Mouse (Mus musculus) forebrain, embryonic 10.5 days (tissue): Measurements from ENCODE around the gene Scgb1b20. TPM values are rescaled to one million over a fixed set of nuclear protein-coding genes. Genes with fewer than 3 reads are reported as not detected.
"Not testable (repeated sequence)": the region's sequence is repeated elsewhere in the genome, so short reads cannot be mapped to it uniquely, and the experiment has no call there.

Source experiments
- DNase-seq: peaks from one replicate; pipeline ENCODE4 v3.0.0-alpha.2; 2017; ENCODE audit warnings: low spot score; ENCODE audit errors: extremely low spot score
- H3K27ac ChIP-seq: fragments of 300-500 bp; sonication (generic); 2 replicates; pipeline ENCODE4 v1.5.1; 2016; ENCODE audit warnings: mild to moderate bottlenecking
- H3K27me3 ChIP-seq: fragments of 300-500 bp; sonication (generic); 2 replicates; pipeline ENCODE4 v1.6.1; 2016; ENCODE audit warnings: mild to moderate bottlenecking; ENCODE audit not compliant: poor library complexity, severe bottlenecking
- H3K36me3 ChIP-seq: fragments of 300-500 bp; sonication (generic); replicated peaks from 2 replicates; pipeline ENCODE4 v1.6.1; 2016; ENCODE audit warnings: mild to moderate bottlenecking, moderate library complexity
- H3K4me1 ChIP-seq: fragments of 300-500 bp; sonication (generic); 2 replicates; pipeline ENCODE4 v1.6.1; 2016
- H3K4me3 ChIP-seq: fragments of 300-500 bp; sonication (generic); 2 replicates; pipeline ENCODE4 v1.5.1; 2016; ENCODE audit warnings: mild to moderate bottlenecking, moderate library complexity
- H3K9me3 ChIP-seq: fragments of 300-500 bp; sonication (generic); 2 replicates; pipeline ENCODE4 v1.6.1; 2016; ENCODE audit warnings: mild to moderate bottlenecking, moderate library complexity
- WGBS: fragments of 180-500 bp; shearing (Covaris S2); methylation state at CpG from one replicate; pipeline ENCODE4 v1.1.7; 2016; 5-methylcytosine and 5-hydroxymethylcytosine counted together
- polyA plus RNA-seq: library from polyadenylated mRNA; unstranded; fragments of >200 nt; fragmentation: Nextera tagmentation; extraction: Ambion mirVana; gene quantifications from 2 replicates; pipeline ENCODE4 v1.2.1, GENCODE M21; 2016

Gene Scgb1b20
- not detected in 2 replicates for polyA plus RNA-seq

GRCm38 (mm10) chr7:33372934-33373333 lies at the start of gene Scgb1b20:
TSS of gene Scgb1b20 (plus strand) at chr7:33373234.
- H3K9me3 ChIP-seq, result peaks cover 22% of the 10 kb centered on the region; the same call in 1 of the 2 replicates
- not testable (repeated sequence) for H3K4me3 ChIP-seq, H3K36me3 ChIP-seq, H3K27me3 ChIP-seq, H3K4me1 ChIP-seq, DNase-seq, H3K27ac ChIP-seq
- WGBS, result 88% methylated on average over 4 of the region's 4 CpGs

- H3K27me3 ChIP-seq, DNase-seq, H3K4me1 ChIP-seq, H3K36me3 ChIP-seq, H3K27ac ChIP-seq, H3K4me3 ChIP-seq: not testable (repeated sequence)
- H3K9me3 ChIP-seq, result peaks cover 22% of the 10 kb centered on the region; the same call in 1 of the 2 replicates
- 84% methylated on average over 2 of the region's 2 CpGs for WGBS
Observed at GRCm38 (mm10) chr7:33366222-33366621, 6.8 kb upstream of the Scgb1b20 start, which contains the start of gene Scgb2b20. TSS of gene Scgb2b20 (minus strand) at chr7:33366322.

GRCm38 (mm10) chr7:33399749-33400148 lies 26.7 kb downstream of the Scgb1b20 start:
- not testable (repeated sequence) for H3K27me3 ChIP-seq, DNase-seq
- H3K9me3 ChIP-seq, result peaks cover 60% of the 10 kb centered on the region

GRCm38 (mm10) chr7:33401650-33402049 lies 28.6 kb downstream of the Scgb1b20 start:
- WGBS, result 89% methylated on average over 1 of the region's 1 CpGs
- no peaks in the 10 kb centered on the region for H3K4me1 ChIP-seq
- DNase-seq, result no peak
- no peaks in the 10 kb centered on the region for H3K27me3 ChIP-seq
- H3K36me3 ChIP-seq, result no peaks in the 10 kb centered on the region
- no peak overlapping the region for H3K27ac ChIP-seq
- H3K9me3 ChIP-seq, result peaks cover 59% of the 10 kb centered on the region
- no peak overlapping the region for H3K4me3 ChIP-seq

More at GRCm38 (mm10) chr7:33399749-33400148, 26.7 kb downstream of the Scgb1b20 start:
- H3K27ac ChIP-seq, H3K4me3 ChIP-seq, H3K36me3 ChIP-seq, H3K4me1 ChIP-seq: not testable (repeated sequence)

- not testable (repeated sequence) for H3K27ac ChIP-seq, H3K4me3 ChIP-seq, H3K4me1 ChIP-seq, H3K27me3 ChIP-seq, H3K36me3 ChIP-seq, DNase-seq
- peaks cover 26% of the 10 kb centered on the region for H3K9me3 ChIP-seq
- 77% methylated on average over 1 of the region's 1 CpGs for WGBS
Observed at GRCm38 (mm10) chr7:33409681-33410080, 36.6 kb downstream of the Scgb1b20 start.

Other genes starting within 250 kb of the Scgb1b20 start
- gene Scgb2b18, start 199.4 kb upstream of the Scgb1b20 start, polyA plus RNA-seq, result not detected in 2 replicates
- not detected in 2 replicates for gene Scgb1b18, start 187.7 kb upstream of the Scgb1b20 start, polyA plus RNA-seq
- gene Scgb2b19, start 92.9 kb upstream of the Scgb1b20 start, polyA plus RNA-seq, result not detected in 2 replicates
- gene Scgb1b19, start 85.9 kb upstream of the Scgb1b20 start, polyA plus RNA-seq, result not detected in 2 replicates
- gene Scgb2b20, start 6.9 kb upstream of the Scgb1b20 start, polyA plus RNA-seq, result not detected in 2 replicates
- gene Scgb2b21, start 147.2 kb downstream of the Scgb1b20 start, polyA plus RNA-seq, result not detected in 2 replicates